Mouse (Mus musculus) CH12.LX (cell line): Measurements from ENCODE around the gene Edaradd.

Experiments used
- CHD2 ChIP-seq: IDR thresholded peaks from 2 replicates; pipeline ENCODE4 v1.6.1; 2011; ENCODE audit warnings: low read length, improper control_type of control experiment
- CTCF ChIP-seq, 2 experiments: IDR thresholded peaks in 1 of 2; conservative IDR thresholded peaks in 1 of 2; 2 replicates each; pipeline ENCODE4 v1.5.1; 2011 to 2012; ENCODE audit warnings: low read depth in 2 of 2, low read length in 2 of 2, improper control_type of control experiment in 1 of 2, inconsistent platforms in 1 of 2, mild to moderate bottlenecking in 1 of 2, moderate library complexity in 1 of 2
- EP300 ChIP-seq: IDR thresholded peaks from 2 replicates; pipeline ENCODE4 v1.6.1; 2011; ENCODE audit warnings: low read length, improper control_type of control experiment
- JUND ChIP-seq: conservative IDR thresholded peaks from 2 replicates; pipeline ENCODE4 v1.6.1; 2011; ENCODE audit warnings: low read depth, low read length, improper control_type of control experiment
- NRF1 ChIP-seq: IDR thresholded peaks from 2 replicates; pipeline ENCODE4 v1.6.1; 2014; ENCODE audit warnings: low read depth, mild to moderate bottlenecking, inconsistent platforms, low read length, improper control_type of control experiment, moderate library complexity
- UBTF ChIP-seq: IDR thresholded peaks from 2 replicates; pipeline ENCODE4 v1.6.1; 2012; ENCODE audit warnings: low read depth, mild to moderate bottlenecking, inconsistent platforms, low read length, improper control_type of control experiment, moderate library complexity
- ZKSCAN1 ChIP-seq: IDR thresholded peaks from 2 replicates; pipeline ENCODE4 v1.6.1; 2012; ENCODE audit warnings: low read depth, inconsistent platforms, low read length, improper control_type of control experiment, borderline replicate concordance
- ZMIZ1 ChIP-seq: IDR thresholded peaks from 2 replicates; pipeline ENCODE4 v1.6.1; 2012; ENCODE audit warnings: low read depth, mild to moderate bottlenecking, inconsistent platforms, low read length, improper control_type of control experiment

DNA sequence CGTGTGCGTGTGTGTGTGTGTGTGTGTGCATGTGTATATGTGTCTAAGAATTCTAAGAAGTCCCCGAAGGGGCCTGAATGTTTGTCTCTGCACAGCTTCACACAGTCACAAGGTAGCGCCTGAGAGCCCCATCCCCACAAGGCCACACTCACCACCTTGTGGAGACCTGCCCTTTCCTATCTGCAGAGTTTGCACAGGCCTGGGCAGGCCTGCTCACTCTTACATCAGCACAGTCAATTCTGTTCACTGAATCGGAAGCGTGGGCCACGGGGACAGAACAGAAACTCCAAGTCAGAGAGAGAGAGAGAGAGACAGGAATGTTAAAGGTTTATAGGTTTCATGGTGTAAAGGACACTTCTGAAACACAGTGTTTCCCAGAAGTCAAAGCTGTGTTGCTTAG lies 34.6 kb downstream of the Edaradd start:
- peak; percentile 48; the same call in 1 of the 2 replicates for TF ChIP-seq ZMIZ1
- no peak; the same call in 1 of the 2 replicates for TF ChIP-seq UBTF
- TF ChIP-seq CTCF (conservative IDR thresholded peaks at IDR 0.05 in 1 of 2, IDR thresholded peaks at IDR 0.05 in 1 of 2; ENCODE audit: low read depth in 2 of 2, low read length in 2 of 2), result peak in 1 of 2 experiments; percentile 56; a peak in 2 of 4 replicates
- no peak for TF ChIP-seq ZKSCAN1
- TF ChIP-seq EP300, result peak; percentile 71
- peak; percentile 39; the same call in 1 of the 2 replicates for TF ChIP-seq NRF1
- TF ChIP-seq CHD2, result 0 out of 2 replicates have a peak, but pooled peaks have one; percentile 40
- TF ChIP-seq JUND, result no peak
